Mouse (Mus musculus) forebrain, embryonic 11.5 days (tissue): ENCODE measurements around the gene Gm42688. TPM values are rescaled to one million over a fixed set of nuclear protein-coding genes. Genes with fewer than 3 reads are reported as not detected.

Experiments
- ATAC-seq: fragments of 200-750 bp; cut with Nextera tagmentation; replicated peaks from 2 replicates; pipeline ENCODE4 v1.8.0; 2017; ENCODE audit warnings: moderate TSS enrichment; ENCODE audit not compliant: low FRiP score
- DNase-seq: peaks from one replicate; pipeline ENCODE4 v3.0.0-alpha.2; 2017; ENCODE audit warnings: low spot score
- H3K27ac ChIP-seq: fragments of 300-500 bp; sonication (generic); 2 replicates; pipeline ENCODE4 v1.5.1; 2014; ENCODE audit warnings: low read depth, low read length
- H3K27me3 ChIP-seq: fragments of 300-500 bp; sonication (generic); 2 replicates; pipeline ENCODE4 v1.6.1; 2014; ENCODE audit warnings: mild to moderate bottlenecking, low read length, mixed read lengths; ENCODE audit not compliant: control insufficient read depth, insufficient read depth
- H3K36me3 ChIP-seq: fragments of 300-500 bp; sonication (generic); 2 replicates; pipeline ENCODE4 v1.6.1; 2014; ENCODE audit warnings: mild to moderate bottlenecking, low read length, moderate library complexity, mixed read lengths; ENCODE audit not compliant: control insufficient read depth, insufficient read depth
- H3K4me1 ChIP-seq: fragments of 300-500 bp; sonication (generic); replicated peaks from 2 replicates; pipeline ENCODE4 v1.6.1; 2014; ENCODE audit warnings: low read length, mixed read lengths; ENCODE audit not compliant: control insufficient read depth, insufficient read depth
- H3K4me2 ChIP-seq: fragments of 300-500 bp; sonication (generic); 2 replicates; pipeline ENCODE4 v1.6.1; 2014; ENCODE audit warnings: low read depth, mild to moderate bottlenecking, low read length, moderate library complexity, mixed read lengths; ENCODE audit not compliant: severe bottlenecking
- H3K4me3 ChIP-seq: fragments of 300-500 bp; sonication (generic); 2 replicates; pipeline ENCODE4 v1.5.1; 2014; ENCODE audit warnings: low read depth, low read length
- H3K9ac ChIP-seq: fragments of 300-500 bp; sonication (generic); 2 replicates; pipeline ENCODE4 v1.6.1; 2014; ENCODE audit warnings: low read length
- H3K9me3 ChIP-seq: fragments of 300-500 bp; sonication (generic); 2 replicates; pipeline ENCODE4 v1.6.1; 2016; ENCODE audit warnings: low read length, mixed read lengths; ENCODE audit not compliant: control insufficient read depth
- WGBS: fragments of 180-500 bp; shearing (Covaris S2); extraction: QIAGEN DNeasy Blood & Tissue Kit; methylation state at CpG from one replicate; pipeline ENCODE4 v1.1.7; 2014; 5-methylcytosine and 5-hydroxymethylcytosine counted together
- polyA plus RNA-seq: library from polyadenylated mRNA; unstranded; fragments of >200 nt; fragmentation: Nextera tagmentation; extraction: Ambion mirVana; gene quantifications from 2 replicates; pipeline ENCODE4 v1.2.1, GENCODE M21; 2014

Gm42688 gene
- polyA plus RNA-seq: 2.5 and 3.0 TPM in 2 replicates

GRCm38 (mm10) chr6:83101316-83101687 lies at the start of gene Gm42688, which contains the start of gene Ccdc142:
TSS of gene Gm42688 (plus strand) at chr6:83101617.
TSS of gene Ccdc142 (plus strand) at chr6:83101601.
- peak within 1 kb of the TSS; percentile 90 for H3K4me2 ChIP-seq
- H3K27me3 ChIP-seq: peaks cover 2% of the 10 kb centered on the region; the same call in 1 of the 2 replicates
- H3K4me3 ChIP-seq: peak within 1 kb of the TSS; percentile 72
- peak within 1 kb of the TSS; percentile 26 for H3K27ac ChIP-seq
- ATAC-seq (peak; percentile 88), DNase-seq (peak; percentile 86)
- WGBS: under 1% methylated on average over 24 of the region's 25 CpGs
- peaks cover 9% of the 10 kb centered on the region; the same call in 1 of the 2 replicates for H3K4me1 ChIP-seq
- peak within 1 kb of the TSS; percentile 77 for H3K9ac ChIP-seq
- H3K36me3 ChIP-seq: no peaks in the 10 kb centered on the region
- H3K9me3 ChIP-seq: no peaks in the 10 kb centered on the region

- 3% methylated on average over 26 of the region's 26 CpGs for WGBS
- peaks cover 11% of the 10 kb centered on the region for H3K4me1 ChIP-seq
- no peaks in the 10 kb centered on the region for H3K27me3 ChIP-seq
- ATAC-seq (peak; percentile 2; the same call in 1 of the 2 replicates), DNase-seq (peak; percentile 67)
- peak overlapping the region; percentile 90 for H3K9ac ChIP-seq
- H3K4me3 ChIP-seq: peak overlapping the region; percentile 98
- H3K36me3 ChIP-seq: peaks cover 2% of the 10 kb centered on the region; the same call in 1 of the 2 replicates
- peak overlapping the region; percentile 84 for H3K4me2 ChIP-seq
- no peaks in the 10 kb centered on the region for H3K9me3 ChIP-seq
- peak overlapping the region; percentile 31; the same call in 1 of the 2 replicates for H3K27ac ChIP-seq
These were observed 48.1 kb upstream of the Gm42688 start for GRCm38 (mm10) chr6:83053136-83053960.

GRCm38 (mm10) chr6:83054074-83054851 lies 47.2 kb upstream of the Gm42688 start, which contains the start of gene Aup1:
TSS of gene Aup1 (plus strand) at chr6:83054521.
- under 1% methylated on average over 59 of the region's 64 CpGs for WGBS
- Histone ChIP-seq H3K4me1 (peaks cover 11% of the 10 kb centered on the region), H3K4me2 (peak within 1 kb of the TSS; percentile 84), H3K9ac (peak within 1 kb of the TSS; percentile 90), H3K9me3 (no peaks in the 10 kb centered on the region), H3K27ac (peak within 1 kb of the TSS; percentile 70), H3K4me3 (peak within 1 kb of the TSS; percentile 98), H3K36me3 (peaks cover 2% of the 10 kb centered on the region; the same call in 1 of the 2 replicates), H3K27me3 (no peaks in the 10 kb centered on the region)
- peak; percentile 99 for DNase-seq
- peak; percentile 96 for ATAC-seq

GRCm38 (mm10) chr6:83054871-83055431 lies 46.5 kb upstream of the Gm42688 start, which contains the start of gene Htra2:
TSS of gene Htra2 (minus strand) at chr6:83055273.
- Histone ChIP-seq H3K9ac (peak within 1 kb of the TSS; percentile 90), H3K4me2 (peak within 1 kb of the TSS; percentile 84), H3K27ac (peak within 1 kb of the TSS; percentile 70), H3K4me3 (peak within 1 kb of the TSS; percentile 98), H3K27me3 (no peaks in the 10 kb centered on the region), H3K4me1 (peaks cover 11% of the 10 kb centered on the region), H3K9me3 (no peaks in the 10 kb centered on the region), H3K36me3 (peaks cover 2% of the 10 kb centered on the region; the same call in 1 of the 2 replicates)
- ATAC-seq (peak; percentile 37), DNase-seq (no peak)
- WGBS: under 1% methylated on average over 50 of the region's 50 CpGs

GRCm38 (mm10) chr6:83057790-83058189 lies 43.6 kb upstream of the Gm42688 start, which contains the start of gene Dqx1:
TSS of gene Dqx1 (plus strand) at chr6:83057844.
- H3K36me3 ChIP-seq: no peaks in the 10 kb centered on the region
- peaks cover 5% of the 10 kb centered on the region; the same call in 1 of the 2 replicates for H3K27me3 ChIP-seq
- WGBS: 49% methylated on average over 3 of the region's 3 CpGs
- no peak within 1 kb of the TSS for H3K4me3 ChIP-seq
- no peak for DNase-seq
- H3K9ac ChIP-seq: no peak within 1 kb of the TSS
- no peak within 1 kb of the TSS for H3K27ac ChIP-seq
- no peaks in the 10 kb centered on the region for H3K9me3 ChIP-seq
- peaks cover 11% of the 10 kb centered on the region for H3K4me1 ChIP-seq
- no peak within 1 kb of the TSS for H3K4me2 ChIP-seq
- no peak for ATAC-seq

- DNase-seq: no peak
- Histone ChIP-seq H3K4me2 (no peak overlapping the region), H3K27me3 (peaks cover 13% of the 10 kb centered on the region), H3K4me3 (no peak overlapping the region), H3K9ac (no peak overlapping the region), H3K27ac (no peak overlapping the region), H3K4me1 (peaks cover 6% of the 10 kb centered on the region), H3K9me3 (no peaks in the 10 kb centered on the region), H3K36me3 (no peaks in the 10 kb centered on the region)
- WGBS: 92% methylated on average over 2 of the region's 2 CpGs
- ATAC-seq: no peak
These were observed 42.7 kb upstream of the Gm42688 start for GRCm38 (mm10) chr6:83058725-83059124.

- no peaks in the 10 kb centered on the region for H3K36me3 ChIP-seq
- ATAC-seq: no peak
- no peak for DNase-seq
- peaks cover 83% of the 10 kb centered on the region for H3K27me3 ChIP-seq
- no peak overlapping the region for H3K4me2 ChIP-seq
- no peak overlapping the region for H3K9ac ChIP-seq
- WGBS: 37% methylated on average over 8 of the region's 8 CpGs
- no peaks in the 10 kb centered on the region for H3K9me3 ChIP-seq
- H3K4me1 ChIP-seq: peaks cover 14% of the 10 kb centered on the region; the same call in 1 of the 2 replicates
- no peak overlapping the region for H3K4me3 ChIP-seq
- no peak overlapping the region for H3K27ac ChIP-seq
These were observed 35.4 kb upstream of the Gm42688 start for GRCm38 (mm10) chr6:83065995-83066394.

- Histone ChIP-seq H3K27ac (no peak overlapping the region), H3K9me3 (no peaks in the 10 kb centered on the region), H3K9ac (no peak overlapping the region), H3K27me3 (peaks cover 88% of the 10 kb centered on the region), H3K4me2 (no peak overlapping the region), H3K4me3 (no peak overlapping the region), H3K36me3 (no peaks in the 10 kb centered on the region), H3K4me1 (peaks cover 14% of the 10 kb centered on the region; the same call in 1 of the 2 replicates)
- ATAC-seq (no peak), DNase-seq (no peak)
- WGBS: 24% methylated on average over 6 of the region's 6 CpGs
These were observed 35.0 kb upstream of the Gm42688 start for GRCm38 (mm10) chr6:83066441-83066840.
